Mouse (Mus musculus): Measurements from ENCODE around the gene Pam16.

GRCm38 (mm10) chr16:4598041-4598440 is 26.7 kb downstream of the Pam16 start:
- TF ChIP-seq CTCF (conservative IDR thresholded peaks at IDR 0.05; ENCODE audit: low read length) (no peak), POU5F1 (IDR thresholded peaks at IDR 0.05; ENCODE audit: borderline replicate concordance, low read length) (no peak)
